Mouse (Mus musculus) gastrocnemius, adult 2 months (tissue): ENCODE measurements around the gene Hoxd4. TPM values are rescaled to one million over a fixed set of nuclear protein-coding genes. Genes with fewer than 3 reads are reported as not detected.

Experiments used
- DNase-seq: peaks from one replicate; pipeline ENCODE4 v3.0.0; 2022
- H3K27ac ChIP-seq: fragments of 200-600 bp; 2 replicates; pipeline ENCODE4 v1.8.1; 2022; ENCODE audit warnings: mild to moderate bottlenecking
- H3K4me3 ChIP-seq: fragments of 200-600 bp; 2 replicates; pipeline ENCODE4 v1.8.1; 2022; ENCODE audit warnings: mild to moderate bottlenecking, moderate library complexity
- CTCF ChIP-seq: fragments of 200-600 bp; IDR thresholded peaks from 2 replicates; pipeline ENCODE4 v1.8.1; 2022; ENCODE audit warnings: antibody characterized with exemption, mild to moderate bottlenecking, moderate library complexity
- intact Hi-C: fragments of 180-260 bp; cut with DNase I; formaldehyde crosslinking; loops from one replicate; pipeline ENCODE4 v1.15.1; 2025
- microRNA-seq: library from miRNA; unstranded; fragments of <30 nt; microRNA quantifications from one replicate; pipeline ENCODE4 v1.2.0, GENCODE M21; 2021
- total RNA-seq, 2 experiments: library from RNA; stranded (reverse); gene quantifications; 2 replicates each; pipeline ENCODE4 v1.2.3; 2021

Hoxd4 gene
- total RNA-seq, 2 experiments from 2014 or later: 1.4 to 2.0 TPM

DNA sequence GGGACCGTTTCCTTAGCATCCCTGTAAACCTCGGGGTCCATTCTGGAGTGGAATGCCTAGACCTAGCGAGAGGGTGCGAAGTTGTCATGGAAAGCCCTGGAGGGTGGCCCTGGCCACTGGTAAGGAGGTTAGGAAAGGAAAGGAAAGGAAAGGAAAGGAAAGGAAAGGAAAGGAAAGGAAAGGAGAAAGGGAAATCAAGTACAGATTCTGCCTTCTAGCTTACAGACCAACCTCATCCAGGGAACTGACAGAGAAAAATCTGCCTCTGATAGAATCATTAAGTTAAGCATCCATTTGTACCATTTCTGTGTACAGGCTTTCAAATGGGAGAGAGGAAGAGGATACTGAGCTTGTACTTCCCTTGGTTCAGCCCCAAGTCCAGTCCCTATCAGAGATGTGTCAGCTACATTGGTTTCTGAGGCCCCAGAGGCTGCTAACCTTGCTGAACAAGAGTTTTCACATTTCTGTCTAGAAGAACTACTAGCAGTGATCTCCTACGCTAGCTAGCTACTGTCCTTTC lies 39.1 kb downstream of the Hoxd4 start:
- DNase-seq: no peak
- no peak for TF ChIP-seq CTCF

DNA sequence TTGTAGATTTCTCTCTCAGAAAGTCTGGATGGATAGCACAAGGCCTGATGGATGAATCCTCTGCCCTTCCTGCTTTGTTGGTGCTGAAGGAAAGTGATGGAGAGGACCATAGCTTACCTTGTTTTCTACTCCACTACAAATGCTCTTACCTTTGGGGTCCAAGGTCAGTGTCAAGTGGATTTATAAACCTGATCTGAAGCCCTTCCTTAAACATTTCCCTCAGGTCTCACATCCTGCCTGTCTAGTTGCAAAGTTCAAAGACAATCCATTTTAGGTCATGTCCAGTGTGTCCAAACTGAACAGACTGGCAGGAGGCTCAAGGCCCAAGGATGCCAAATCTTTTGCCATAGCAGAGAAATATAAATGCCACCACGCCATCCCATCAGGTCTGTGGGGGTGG lies 40.1 kb downstream of the Hoxd4 start:
- TF ChIP-seq CTCF: no peak
- no peak for DNase-seq
- Histone ChIP-seq H3K4me3 (no peak overlapping the region), H3K27ac (no peak overlapping the region)
- intact Hi-C loops: no loop called here

More for the DNA sequence above, 39.1 kb downstream of the Hoxd4 start:
- intact Hi-C loops: no loop called here
- Histone ChIP-seq H3K27ac (no peak overlapping the region), H3K4me3 (no peak overlapping the region)

DNA sequence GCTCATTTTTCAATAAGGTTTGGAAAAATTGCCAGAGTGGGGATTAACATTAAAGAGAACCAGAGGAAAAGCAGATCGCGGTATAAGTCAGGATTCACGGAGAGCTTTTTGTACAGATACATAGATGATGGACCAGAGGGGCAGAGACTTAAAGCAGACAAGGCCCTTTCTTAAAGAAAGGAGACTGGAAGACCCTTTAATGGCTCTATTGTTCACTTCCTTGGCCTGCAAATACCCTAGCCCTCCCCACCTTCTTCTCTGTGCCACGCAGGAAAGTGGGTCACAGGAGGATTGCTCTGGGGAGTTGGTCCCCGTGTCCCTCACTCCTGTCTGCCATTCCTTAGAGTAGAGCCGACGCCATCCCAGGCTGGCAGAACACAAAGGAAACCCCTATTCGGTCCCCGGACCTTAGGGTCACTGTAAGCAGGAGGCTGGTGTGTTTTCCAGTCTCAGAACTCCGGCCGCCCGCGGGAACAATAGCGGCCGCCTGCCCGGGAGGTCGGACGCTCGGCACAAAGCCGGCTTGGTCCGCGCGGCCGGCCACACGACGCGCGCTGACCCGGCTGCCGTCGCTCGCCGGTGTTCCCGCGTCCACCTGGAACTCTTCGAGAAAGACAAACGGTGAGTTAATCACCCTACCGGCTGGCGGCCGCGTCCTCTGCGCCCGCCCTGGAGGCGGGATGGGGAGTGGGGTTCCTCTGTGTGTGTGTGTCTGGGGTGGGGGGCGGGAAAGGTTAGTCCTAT lies 40.9 kb downstream of the Hoxd4 start:
- intact Hi-C loops: no loop called here
- H3K4me3 ChIP-seq: peak overlapping the region; percentile 61
- no peak for TF ChIP-seq CTCF
- no peak for DNase-seq
- H3K27ac ChIP-seq: no peak overlapping the region

DNA sequence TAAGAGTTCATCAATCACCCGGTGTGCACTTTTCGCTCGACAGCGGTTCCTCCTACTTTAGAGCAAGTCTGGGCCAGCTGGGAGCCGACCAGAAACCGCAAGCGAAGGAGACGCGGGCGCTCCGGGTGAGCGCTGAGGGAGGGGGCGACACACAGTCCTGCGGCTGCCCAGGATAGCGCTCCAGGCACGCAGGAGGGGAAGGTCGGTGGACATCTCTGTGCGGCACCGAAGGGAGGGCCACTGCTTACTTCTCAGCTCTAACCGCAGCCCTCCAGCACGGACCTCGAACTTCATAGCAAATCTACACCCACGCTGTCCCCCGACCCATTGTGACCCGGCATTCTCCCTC lies 41.4 kb downstream of the Hoxd4 start:
- peak overlapping the region; percentile 61 for H3K4me3 ChIP-seq
- DNase-seq: no peak
- intact Hi-C loops: no loop called here
- TF ChIP-seq CTCF: no peak
- H3K27ac ChIP-seq: no peak overlapping the region

DNA sequence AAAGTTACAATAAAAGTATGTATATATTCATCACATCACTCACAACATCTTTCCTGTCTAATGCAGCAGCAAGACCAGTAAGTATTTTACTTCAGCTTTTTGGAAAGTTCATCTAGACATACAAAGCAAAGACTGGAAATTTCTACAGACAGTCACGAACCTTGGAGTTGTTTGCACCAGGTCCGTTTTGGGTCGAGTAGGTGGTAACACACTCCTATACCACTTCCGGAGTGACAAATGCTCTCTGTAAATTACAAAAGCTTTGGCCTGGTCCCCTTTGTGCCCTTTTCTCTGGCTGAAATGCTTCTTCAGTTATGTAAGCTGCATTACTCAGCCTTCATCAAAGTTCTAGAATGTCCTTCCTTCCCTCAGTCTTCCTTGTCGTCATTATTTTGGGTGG lies 42.0 kb downstream of the Hoxd4 start:
- Histone ChIP-seq H3K4me3 (no peak overlapping the region), H3K27ac (no peak overlapping the region)
- DNase-seq: no peak
- intact Hi-C loops: no loop called here
- no peak for TF ChIP-seq CTCF

DNA sequence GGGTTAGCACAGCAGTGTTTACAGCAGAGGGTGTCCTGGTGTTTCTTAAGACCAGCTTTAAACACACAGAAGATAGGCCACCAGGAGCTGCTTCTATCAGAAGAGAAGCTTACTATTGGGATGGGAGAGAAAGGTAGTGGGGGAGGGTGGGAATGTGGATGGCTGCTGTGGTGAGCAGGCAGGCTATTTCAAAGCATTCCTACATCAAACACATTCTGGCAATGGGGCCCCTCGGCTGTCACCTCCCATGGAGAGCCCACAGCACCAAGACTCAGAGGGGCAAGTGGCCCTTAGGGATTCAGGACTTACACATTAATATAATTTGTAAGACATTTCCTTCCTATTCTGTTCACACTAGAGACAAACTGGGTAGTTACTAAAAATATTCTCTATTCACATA lies 48.4 kb downstream of the Hoxd4 start:
- no peak for DNase-seq
- Histone ChIP-seq H3K4me3 (no peak overlapping the region), H3K27ac (no peak overlapping the region)
- intact Hi-C loops: no loop called here
- TF ChIP-seq CTCF: no peak

DNA sequence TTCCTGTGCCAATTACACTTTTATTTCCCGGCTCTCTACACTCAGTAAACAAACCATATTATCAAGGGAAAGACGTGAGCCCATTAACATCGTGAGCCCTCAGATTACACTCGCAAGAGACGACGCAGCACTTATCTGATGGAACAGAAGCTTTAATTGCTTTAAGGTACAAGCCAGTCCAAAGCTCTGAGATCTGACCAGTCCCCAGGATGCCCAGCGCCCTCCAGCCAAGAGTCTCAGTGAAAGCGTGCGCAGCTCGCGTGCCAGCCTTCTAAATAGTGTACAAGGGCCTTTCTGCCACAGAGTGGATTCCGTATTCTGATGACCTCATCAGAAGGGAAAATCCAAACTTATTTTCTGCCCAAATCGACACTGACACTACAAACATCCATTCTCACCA lies 50.2 kb downstream of the Hoxd4 start:
- no peak overlapping the region for H3K4me3 ChIP-seq
- no peak for DNase-seq
- TF ChIP-seq CTCF: no peak
- H3K27ac ChIP-seq: no peak overlapping the region
- intact Hi-C loops: no loop called here

DNA sequence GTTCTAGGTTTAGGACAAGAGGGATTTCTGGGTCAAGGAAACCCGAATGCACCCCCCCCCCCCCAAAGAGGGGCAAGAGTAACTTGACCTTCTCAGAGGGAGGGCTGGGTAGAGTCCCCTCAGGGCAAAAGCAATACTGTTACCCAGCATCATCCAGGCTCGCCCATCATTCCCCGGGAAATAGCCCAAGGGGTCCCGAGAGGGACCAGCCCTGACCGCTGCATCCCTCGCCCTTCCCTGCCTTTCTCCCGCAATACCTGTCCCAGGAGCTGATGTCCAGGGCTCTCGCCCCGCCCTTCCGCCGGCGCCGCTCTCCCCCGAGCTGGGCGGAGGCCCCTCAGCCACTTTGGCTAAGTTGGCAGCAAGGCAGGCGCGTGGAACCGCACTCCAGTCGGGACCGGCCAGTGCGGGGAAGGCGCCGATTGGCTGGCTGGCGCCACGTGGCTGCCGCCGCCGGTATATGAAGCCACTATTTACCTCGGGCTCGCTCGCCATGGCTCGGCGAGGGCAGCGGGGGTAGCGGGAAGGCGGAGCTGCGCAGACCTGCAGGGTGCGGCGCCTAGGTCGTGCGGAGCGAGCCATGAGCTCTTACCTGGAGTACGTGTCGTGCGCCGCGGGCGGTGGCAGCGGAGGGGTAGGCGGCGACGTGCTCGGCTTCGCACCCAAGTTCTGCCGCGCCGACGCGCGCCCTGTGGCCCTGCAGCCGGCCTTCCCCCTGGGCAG lies 51.0 kb downstream of the Hoxd4 start, which contains the start of gene Hoxd1:
TSS of gene Hoxd1 (plus strand) at position 459 of the 723 bp plus-strand sequence.
- intact Hi-C loops: no loop called here
- peak; percentile 68 for DNase-seq
- H3K4me3 ChIP-seq: peak within 1 kb of the TSS; percentile 73
- TF ChIP-seq CTCF: no peak
- no peak within 1 kb of the TSS for H3K27ac ChIP-seq

DNA sequence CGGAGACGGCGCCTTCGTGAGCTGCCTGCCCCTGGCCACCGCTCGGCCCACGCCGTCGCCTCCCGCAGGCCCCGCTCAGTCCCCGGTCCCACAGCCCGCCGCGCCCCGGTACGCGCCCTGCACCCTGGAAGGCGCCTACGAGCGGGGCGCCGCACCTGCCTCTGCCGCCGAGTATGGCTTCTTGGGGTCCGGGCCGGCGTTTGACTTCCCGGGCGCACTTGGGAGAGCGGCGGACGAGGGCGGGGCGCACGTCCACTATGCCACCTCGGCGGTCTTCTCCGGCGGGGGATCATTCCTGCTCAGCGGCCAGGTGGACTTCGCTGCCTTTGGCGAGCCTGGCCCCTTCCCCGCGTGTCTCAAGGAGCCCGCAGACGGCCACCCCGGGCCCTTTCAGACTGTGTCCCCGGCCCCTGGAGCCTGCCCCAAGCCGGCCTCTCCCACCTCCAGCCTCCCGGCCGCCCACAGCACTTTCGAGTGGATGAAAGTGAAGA lies 51.6 kb downstream of the Hoxd4 start:
- peak overlapping the region; percentile 73 for H3K4me3 ChIP-seq
- H3K27ac ChIP-seq: no peak overlapping the region
- no peak for DNase-seq
- intact Hi-C loops: no loop called here
- no peak for TF ChIP-seq CTCF

DNA sequence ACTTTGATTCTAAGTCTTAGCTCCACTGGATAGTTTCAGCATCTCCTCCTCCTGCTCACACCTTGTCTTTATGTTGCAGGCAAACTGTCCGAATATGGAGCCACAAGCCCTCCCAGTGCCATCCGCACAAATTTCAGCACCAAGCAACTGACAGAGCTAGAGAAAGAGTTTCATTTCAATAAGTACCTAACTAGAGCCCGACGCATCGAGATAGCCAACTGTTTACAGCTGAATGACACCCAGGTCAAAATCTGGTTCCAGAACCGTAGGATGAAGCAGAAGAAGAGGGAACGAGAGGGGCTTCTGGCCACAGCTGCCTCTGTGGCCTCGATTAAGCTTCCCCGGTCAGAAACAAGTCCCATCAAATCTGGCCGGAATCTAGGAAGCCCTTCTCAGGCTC lies 52.2 kb downstream of the Hoxd4 start:
- no peak overlapping the region for H3K4me3 ChIP-seq
- DNase-seq: no peak
- TF ChIP-seq CTCF: no peak
- no peak overlapping the region for H3K27ac ChIP-seq
- intact Hi-C loops: no loop called here

DNA sequence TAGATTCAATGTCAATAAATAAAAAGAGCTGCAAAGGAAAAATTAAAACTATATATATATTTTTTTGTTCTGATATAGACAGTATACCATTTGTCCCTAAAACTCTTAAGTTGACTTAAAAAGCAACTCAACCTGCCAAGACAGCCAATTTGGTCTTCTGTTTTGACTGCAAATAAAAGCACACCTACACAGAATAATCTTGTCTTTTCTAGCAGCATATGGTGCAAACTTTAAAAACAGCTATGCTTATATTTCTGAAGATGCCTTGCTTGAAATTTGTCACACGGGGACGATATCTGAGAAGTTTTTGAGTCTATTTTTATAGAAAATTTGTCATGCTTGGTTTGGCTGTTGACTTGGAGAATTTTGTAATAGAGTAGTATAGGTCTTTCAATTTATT lies 62.6 kb downstream of the Hoxd4 start:
- H3K27ac ChIP-seq: no peak overlapping the region
- intact Hi-C loops: no loop called here
- TF ChIP-seq CTCF: no peak
- no peak overlapping the region for H3K4me3 ChIP-seq
- DNase-seq: no peak

DNA sequence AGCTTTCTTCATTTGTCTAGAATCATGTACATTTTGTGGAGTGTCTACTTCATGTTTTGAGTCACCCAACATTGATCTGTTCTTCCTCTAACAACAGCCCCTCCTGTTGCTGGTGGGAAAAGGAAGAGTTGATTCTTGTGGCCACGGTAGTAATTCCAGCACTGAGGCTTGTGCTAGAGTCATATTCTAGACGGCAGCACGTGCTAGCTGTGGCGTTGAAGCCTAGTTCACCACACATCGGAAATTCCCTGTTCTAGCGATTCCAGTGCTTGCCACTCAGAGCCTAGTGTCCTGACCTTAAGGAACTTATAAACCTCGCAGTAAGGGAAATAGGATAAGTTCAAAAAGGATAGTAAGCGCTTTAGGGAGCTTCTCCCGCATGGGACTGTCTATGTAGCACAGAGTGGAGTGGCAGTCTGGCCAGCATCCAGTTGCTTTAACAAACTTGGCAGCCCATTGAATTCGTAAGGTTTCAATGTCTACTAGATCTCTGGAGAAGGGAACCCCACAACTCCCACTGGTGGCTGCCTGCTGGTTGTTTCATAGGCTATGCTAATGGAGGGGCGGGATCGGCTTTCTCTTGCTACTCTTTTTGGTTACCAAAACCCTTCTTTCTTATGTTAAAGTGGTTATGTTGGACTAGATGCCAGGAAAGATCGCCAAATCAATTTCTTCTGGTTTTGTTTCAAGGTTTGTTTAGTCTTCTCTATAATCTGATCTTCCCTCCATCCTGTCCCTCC lies 66.0 kb downstream of the Hoxd4 start:
- intact Hi-C loops: no loop called here
- Histone ChIP-seq H3K27ac (no peak overlapping the region), H3K4me3 (no peak overlapping the region)
- no peak for DNase-seq
- TF ChIP-seq CTCF: no peak

Small RNAs within 50 kb of the gene (microRNA-seq; reads per million reads assigned to microRNA genes)
- gene Gm44463 (not detected), gene Mir10b (33,583 reads per million, percentile 96 among the genes with 10 or more reads in this experiment)

Other genes starting within 250 kb of the Hoxd4 start
- gene Lnpk, start 132.5 kb upstream of the Hoxd4 start, total RNA-seq: 10 to 100 TPM; 47.4 to 56.8 TPM
- not detected for gene Evx2, start 52.4 kb upstream of the Hoxd4 start, total RNA-seq
- gene Hoxd13, start 43.6 kb upstream of the Hoxd4 start, total RNA-seq: not detected
- not detected for gene Hoxd12, start 36.9 kb upstream of the Hoxd4 start, total RNA-seq
- not detected for gene Hoxd11, start 32.4 kb upstream of the Hoxd4 start, total RNA-seq
- gene Hoxd10, start 20.0 kb upstream of the Hoxd4 start, total RNA-seq: 1 to 10 TPM; 4.0 to 4.8 TPM
- gene Hoxd9, start 14.2 kb upstream of the Hoxd4 start, total RNA-seq: 10 to 100 TPM; 15.8 to 19.1 TPM
- 10 to 100 TPM; 39.3 to 49.0 TPM for gene Hoxd8, start 7.3 kb upstream of the Hoxd4 start, total RNA-seq
- gene Hoxd3, start within 50 bp of the Hoxd4 start, total RNA-seq: not detected
- under 1 TPM; 0.08 to 0.36 TPM for gene Gm28230, start 14.8 kb downstream of the Hoxd4 start, total RNA-seq
- not detected for gene Hoxd1, start 51.1 kb downstream of the Hoxd4 start, total RNA-seq
- gene Mtx2, start 113.9 kb downstream of the Hoxd4 start, total RNA-seq: 10 to 100 TPM; 24.4 to 46.4 TPM